Mouse (Mus musculus): ENCODE results near the gene Tbl2. TPM values are rescaled to one million over a fixed set of nuclear protein-coding genes. Genes with fewer than 3 reads are reported as not detected.

Tbl2 gene
- polyA plus RNA-seq, 1 experiment from 2014 or later: 23.2 TPM

GRCm38 (mm10) chr5:135202763-135203162, 53.3 kb downstream of the Tbl2 start:
- Histone ChIP-seq H3K4me3 (ENCODE audit: low read depth, low read length) (no peak overlapping the region), H3K27me3 (ENCODE audit: control insufficient read depth, insufficient read depth, low read length) (no peaks in the 10 kb centered on the region), H3K9me3 (ENCODE audit: control insufficient read depth, low read length) (no peaks in the 10 kb centered on the region), H3K9ac (ENCODE audit: low read length) (no peak overlapping the region), H3K4me1 (ENCODE audit: control insufficient read depth, insufficient read depth, low read length) (no peaks in the 10 kb centered on the region), H3K27ac (ENCODE audit: low read depth, low read length) (no peak overlapping the region), H3K36me3 (ENCODE audit: control insufficient read depth, insufficient read depth, low read length) (peaks cover 17% of the 10 kb centered on the region), H3K4me2 (ENCODE audit: low read depth) (no peak overlapping the region)
- no peak for ATAC-seq (ENCODE audit: insufficient read depth, low FRiP score, low TSS enrichment)
- 89% methylated on average over 3 of the region's 3 CpGs for WGBS
- no peak for DNase-seq (ENCODE audit: low spot score)

- no peak for ATAC-seq (ENCODE audit: insufficient read depth, low FRiP score, low TSS enrichment)
- WGBS: 98% methylated on average over 1 of the region's 1 CpGs
- H3K4me3 ChIP-seq (ENCODE audit: low read depth, low read length): no peak overlapping the region
- DNase-seq (ENCODE audit: low spot score): no peak
- no peak overlapping the region for H3K9ac ChIP-seq (ENCODE audit: low read length)
- H3K27me3 ChIP-seq (ENCODE audit: control insufficient read depth, insufficient read depth, low read length): no peaks in the 10 kb centered on the region
- H3K9me3 ChIP-seq (ENCODE audit: control insufficient read depth, low read length): no peaks in the 10 kb centered on the region
- peaks cover 29% of the 10 kb centered on the region for H3K36me3 ChIP-seq (ENCODE audit: control insufficient read depth, insufficient read depth, low read length)
- H3K4me1 ChIP-seq (ENCODE audit: control insufficient read depth, insufficient read depth, low read length): no peaks in the 10 kb centered on the region
- no peak overlapping the region for H3K27ac ChIP-seq (ENCODE audit: low read depth, low read length)
- H3K4me2 ChIP-seq (ENCODE audit: low read depth): no peak overlapping the region
Observed at GRCm38 (mm10) chr5:135208197-135208596, 58.7 kb downstream of the Tbl2 start.

Small RNAs within 50 kb of the gene (microRNA-seq; reads per million reads assigned to microRNA genes)
- gene Gm25315: not detected

Other genes with a start within 250 kb of the Tbl2 start
- not detected in 2 replicates for gene Tmem270, start 242.9 kb upstream of the Tbl2 start, polyA plus RNA-seq (2014; fragmentation: Nextera tagmentation; extraction: Ambion mirVana)
- 2.4 and 4.0 TPM in 2 replicates for gene Cldn13, start 234.1 kb upstream of the Tbl2 start, polyA plus RNA-seq (2014; fragmentation: Nextera tagmentation; extraction: Ambion mirVana)
- 8.7 and 11.6 TPM in 2 replicates for gene Mettl27, start 217.3 kb upstream of the Tbl2 start, polyA plus RNA-seq (2014; fragmentation: Nextera tagmentation; extraction: Ambion mirVana)
- gene Cldn4, start 202.7 kb upstream of the Tbl2 start, polyA plus RNA-seq (2014; fragmentation: Nextera tagmentation; extraction: Ambion mirVana): 7.5 and 8.9 TPM in 2 replicates
- 2.2 and 3.1 TPM in 2 replicates for gene Cldn3, start 163.4 kb upstream of the Tbl2 start, polyA plus RNA-seq (2014; fragmentation: Nextera tagmentation; extraction: Ambion mirVana)
- 45.9 and 46.3 TPM in 2 replicates for gene Abhd11, start 140.5 kb upstream of the Tbl2 start, polyA plus RNA-seq (2014; fragmentation: Nextera tagmentation; extraction: Ambion mirVana)
- 25.4 and 36.6 TPM in 2 replicates for gene Stx1a, start 126.2 kb upstream of the Tbl2 start, polyA plus RNA-seq (2014; fragmentation: Nextera tagmentation; extraction: Ambion mirVana)
- gene Dnajc30, start 85.5 kb upstream of the Tbl2 start, polyA plus RNA-seq (2014; fragmentation: Nextera tagmentation; extraction: Ambion mirVana): 26.6 and 28.3 TPM in 2 replicates
- gene Bud23, start 84.7 kb upstream of the Tbl2 start, polyA plus RNA-seq (2014; fragmentation: Nextera tagmentation; extraction: Ambion mirVana): 126 and 141 TPM in 2 replicates
- 11.1 and 13.6 TPM in 2 replicates for gene Vps37d, start 71.4 kb upstream of the Tbl2 start, polyA plus RNA-seq (2014; fragmentation: Nextera tagmentation; extraction: Ambion mirVana)
- gene Mlxipl, start 59.8 kb upstream of the Tbl2 start, polyA plus RNA-seq (2014; fragmentation: Nextera tagmentation; extraction: Ambion mirVana): 0.60 and 0.65 TPM in 2 replicates
- gene Bcl7b, start 18.6 kb downstream of the Tbl2 start, polyA plus RNA-seq (2014; fragmentation: Nextera tagmentation; extraction: Ambion mirVana): 44.0 and 45.3 TPM in 2 replicates
- 60.3 and 66.3 TPM in 2 replicates for gene Baz1b, start 37.6 kb downstream of the Tbl2 start, polyA plus RNA-seq (2014; fragmentation: Nextera tagmentation; extraction: Ambion mirVana)
- 9.0 and 9.5 TPM in 2 replicates for gene Fzd9, start 101.6 kb downstream of the Tbl2 start, polyA plus RNA-seq (2014; fragmentation: Nextera tagmentation; extraction: Ambion mirVana)
- gene Fkbp6, start 200.4 kb downstream of the Tbl2 start, polyA plus RNA-seq (2014; fragmentation: Nextera tagmentation; extraction: Ambion mirVana): not detected in 2 replicates
- gene Trim50, start 203.6 kb downstream of the Tbl2 start, polyA plus RNA-seq (2014; fragmentation: Nextera tagmentation; extraction: Ambion mirVana): not detected in 2 replicates
- gene Nsun5, start 220.3 kb downstream of the Tbl2 start, polyA plus RNA-seq (2014; fragmentation: Nextera tagmentation; extraction: Ambion mirVana): 30.3 and 30.5 TPM in 2 replicates
- 19.9 and 20.3 TPM in 2 replicates for gene Pom121, start 244.9 kb downstream of the Tbl2 start, polyA plus RNA-seq (2014; fragmentation: Nextera tagmentation; extraction: Ambion mirVana)